Mouse (Mus musculus): ENCODE measurements around the gene Ube2g2.
A peak's percentile ranks its signal among the peaks of the same experiment; 100 is the strongest.

The Ube2g2 gene

GRCm38 (mm10) chr10:77622055-77622988, at the start of gene Ube2g2:
Ube2g2 (plus strand) TSS chr10:77622275.
- DNase-seq: peak; percentile 91

- DNase-seq: no peak
Measured at GRCm38 (mm10) chr10:77573162-77573561, 48.9 kb upstream of the Ube2g2 start.

GRCm38 (mm10) chr10:77580027-77580920, 41.8 kb upstream of the Ube2g2 start:
- peak; percentile 27 for DNase-seq

GRCm38 (mm10) chr10:77581023-77581407, 41.1 kb upstream of the Ube2g2 start:
- no peak for DNase-seq

- DNase-seq: peak; percentile 98
Measured at GRCm38 (mm10) chr10:77581408-77582284, 40.4 kb upstream of the Ube2g2 start, which contains the start of gene Pttg1ip. Pttg1ip (plus strand) TSS chr10:77581720.

GRCm38 (mm10) chr10:77582285-77582618, 39.8 kb upstream of the Ube2g2 start:
- peak; percentile 47 for DNase-seq

- DNase-seq: no peak
Measured at GRCm38 (mm10) chr10:77583795-77584422, 38.2 kb upstream of the Ube2g2 start.

- no peak for DNase-seq
Measured at GRCm38 (mm10) chr10:77586637-77587036, 35.4 kb upstream of the Ube2g2 start.

GRCm38 (mm10) chr10:77587091-77587775, 34.8 kb upstream of the Ube2g2 start:
- no peak for DNase-seq

GRCm38 (mm10) chr10:77588036-77588435, 34.0 kb upstream of the Ube2g2 start:
- no peak for DNase-seq

GRCm38 (mm10) chr10:77589117-77589516, 33.0 kb upstream of the Ube2g2 start:
- no peak for DNase-seq

- DNase-seq: no peak
Measured at GRCm38 (mm10) chr10:77589749-77590148, 32.3 kb upstream of the Ube2g2 start.

- peak; percentile 62 for DNase-seq
Measured at GRCm38 (mm10) chr10:77590812-77591211, 31.3 kb upstream of the Ube2g2 start.

- DNase-seq: no peak
Measured at GRCm38 (mm10) chr10:77591546-77591945, 30.5 kb upstream of the Ube2g2 start.

- no peak for DNase-seq
Measured at GRCm38 (mm10) chr10:77596060-77596459, 26.0 kb upstream of the Ube2g2 start.

GRCm38 (mm10) chr10:77603021-77603420, 19.1 kb upstream of the Ube2g2 start:
- no peak for DNase-seq

- DNase-seq: no peak
Measured at GRCm38 (mm10) chr10:77604111-77604510, 18.0 kb upstream of the Ube2g2 start.

- DNase-seq: peak; percentile 63
Measured at GRCm38 (mm10) chr10:77604958-77605357, 17.1 kb upstream of the Ube2g2 start.

- DNase-seq: no peak
Measured at GRCm38 (mm10) chr10:77605368-77605767, 16.7 kb upstream of the Ube2g2 start.

GRCm38 (mm10) chr10:77605908-77606826, 15.9 kb upstream of the Ube2g2 start, which contains the start of the genes Sumo3 and Gm49325:
Sumo3 (plus strand) TSS chr10:77606097.
Gm49325 (plus strand) TSS chr10:77606197.
- DNase-seq: peak; percentile 94

All from cerebellum, adult 11-12 months (tissue).